Mouse (Mus musculus) lung, embryonic 14.5 days (tissue): Measurements from ENCODE around the gene Ifna9. TPM values are rescaled to one million over a fixed set of nuclear protein-coding genes. Genes with fewer than 3 reads are reported as not detected.
"Not testable (repeated sequence)": the region's sequence is repeated elsewhere in the genome, so short reads cannot be mapped to it uniquely, and the experiment has no call there.

ENCODE experiments used
- ATAC-seq: fragments of 200-750 bp; cut with Nextera tagmentation; 2 replicates; pipeline ENCODE4 v1.8.0; 2017; ENCODE audit warnings: mild to moderate bottlenecking, moderate TSS enrichment, moderate library complexity; ENCODE audit not compliant: insufficient read depth
- DNase-seq: peaks from one replicate; pipeline ENCODE4 v3.0.0-alpha.2; 2015
- H3K27ac ChIP-seq: fragments of 300-500 bp; sonication (generic); 2 replicates; pipeline ENCODE4 v1.5.1; 2014; ENCODE audit warnings: low read depth, mild to moderate bottlenecking, moderate library complexity
- H3K27me3 ChIP-seq: fragments of 300-500 bp; sonication (generic); 2 replicates; pipeline ENCODE4 v1.6.1; 2014; ENCODE audit warnings: low read length, control low read depth; ENCODE audit not compliant: insufficient read depth
- H3K36me3 ChIP-seq: fragments of 300-500 bp; sonication (generic); 2 replicates; pipeline ENCODE4 v1.6.1; 2014; ENCODE audit warnings: control low read depth; ENCODE audit not compliant: insufficient read depth
- H3K4me1 ChIP-seq: fragments of 300-500 bp; sonication (generic); 2 replicates; pipeline ENCODE4 v1.6.1; 2014; ENCODE audit warnings: antibody characterized with exemption, control low read depth; ENCODE audit not compliant: insufficient read depth
- H3K4me2 ChIP-seq: fragments of 300-500 bp; sonication (generic); 2 replicates; pipeline ENCODE4 v1.6.1; 2014; ENCODE audit warnings: mild to moderate bottlenecking
- H3K4me3 ChIP-seq: fragments of 300-500 bp; sonication (generic); 2 replicates; pipeline ENCODE4 v1.5.1; 2014; ENCODE audit warnings: low read depth, low read length
- H3K9ac ChIP-seq: fragments of 300-500 bp; sonication (generic); 2 replicates; pipeline ENCODE4 v1.6.1; 2014
- H3K9me3 ChIP-seq: fragments of 300-500 bp; sonication (generic); 2 replicates; pipeline ENCODE4 v1.6.1; 2016; ENCODE audit warnings: low read depth, low read length, control low read depth
- CTCF ChIP-seq: IDR thresholded peaks from 2 replicates; pipeline ENCODE4 v1.5.1; 2016; ENCODE audit warnings: antibody characterized with exemption, low read depth
- whole genome bisulfite sequencing: fragments of 180-500 bp; shearing (Covaris S2); extraction: QIAGEN DNeasy Blood & Tissue Kit; methylation state at CpG from one replicate; pipeline ENCODE4 v1.1.7; 2014; 5-methylcytosine and 5-hydroxymethylcytosine counted together
- polyA plus RNA-seq: library from polyadenylated mRNA; unstranded; fragments of >200 nt; fragmentation: Nextera tagmentation; extraction: Ambion mirVana; gene quantifications from 2 replicates; pipeline ENCODE4 v1.2.1, GENCODE M21; 2014

The Ifna9 gene
- polyA plus RNA-seq: not detected in 2 replicates

DNA sequence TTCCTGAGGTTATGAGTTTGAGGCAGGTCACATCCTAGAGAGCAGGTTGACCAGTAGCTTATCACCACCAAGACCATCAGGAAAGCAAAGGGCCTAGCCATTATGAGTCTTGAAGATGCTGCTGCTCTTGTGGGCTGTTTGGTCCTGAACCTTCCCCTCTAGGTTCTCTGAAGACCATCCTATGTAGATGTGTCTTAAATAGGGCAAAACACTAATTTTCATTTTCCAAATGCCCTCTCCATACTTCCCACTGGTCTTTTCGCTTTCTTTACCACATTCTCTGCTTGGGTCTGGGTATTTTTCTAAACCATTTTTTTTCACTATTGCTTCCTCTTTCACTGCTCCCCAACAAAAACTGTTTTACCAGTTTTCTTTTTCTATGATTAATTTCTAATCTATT lies at the start of gene Ifna9:
Ifna9 (minus strand) TSS at position 101 of the 400 bp plus-strand sequence.
- no peaks in the 10 kb centered on the region for H3K4me1 ChIP-seq
- no peaks in the 10 kb centered on the region for H3K9me3 ChIP-seq
- WGBS: 79% methylated on average over 1 of the region's 1 CpGs
- H3K9ac ChIP-seq: no peak within 1 kb of the TSS
- H3K27ac ChIP-seq: no peak within 1 kb of the TSS
- H3K27me3 ChIP-seq: no peaks in the 10 kb centered on the region
- TF ChIP-seq CTCF: no peak
- DNase-seq: no peak
- no peaks in the 10 kb centered on the region for H3K36me3 ChIP-seq
- no peak within 1 kb of the TSS for H3K4me3 ChIP-seq
- no peak within 1 kb of the TSS for H3K4me2 ChIP-seq
- ATAC-seq: no peak

DNA sequence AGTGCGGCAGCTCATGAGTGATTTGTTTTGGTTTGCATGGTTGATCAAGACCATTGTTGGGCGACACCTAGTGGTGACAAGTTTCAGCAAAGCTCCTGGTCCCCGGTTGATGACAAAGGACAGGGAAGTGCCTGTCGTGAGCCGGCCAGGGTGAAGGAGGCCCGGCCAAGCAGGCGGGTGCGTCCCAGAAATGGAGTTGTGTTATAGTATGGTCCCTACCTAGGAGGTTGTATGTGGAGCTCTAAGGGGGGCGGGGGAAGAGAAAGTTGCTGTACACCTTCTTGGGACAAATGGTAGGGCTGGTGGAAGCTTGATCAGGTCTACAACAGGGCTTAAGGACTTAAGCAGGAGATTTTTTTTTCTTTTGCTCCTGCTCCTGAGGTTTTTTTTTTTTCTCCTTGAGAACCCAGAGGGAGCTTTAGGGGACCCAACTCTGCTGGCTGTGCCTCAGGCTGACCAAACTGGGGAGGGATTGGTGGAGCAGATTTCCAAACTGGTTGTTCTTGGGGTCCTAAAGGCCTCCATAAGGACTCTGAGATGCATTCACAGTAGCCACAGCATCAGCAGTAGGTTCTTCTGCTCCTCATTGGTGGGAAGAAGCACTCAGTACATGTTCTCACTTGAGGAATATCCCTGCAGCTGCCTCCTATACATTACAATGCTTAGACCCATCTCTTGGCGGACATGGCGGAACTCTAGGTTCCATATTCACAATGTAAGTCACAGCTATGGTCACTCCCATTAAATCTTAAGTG lies 49.1 kb upstream of the Ifna9 start:
- Histone ChIP-seq H3K27me3 (no peaks in the 10 kb centered on the region), H3K4me1 (no peaks in the 10 kb centered on the region)
- ATAC-seq: peak; percentile 94

DNA sequence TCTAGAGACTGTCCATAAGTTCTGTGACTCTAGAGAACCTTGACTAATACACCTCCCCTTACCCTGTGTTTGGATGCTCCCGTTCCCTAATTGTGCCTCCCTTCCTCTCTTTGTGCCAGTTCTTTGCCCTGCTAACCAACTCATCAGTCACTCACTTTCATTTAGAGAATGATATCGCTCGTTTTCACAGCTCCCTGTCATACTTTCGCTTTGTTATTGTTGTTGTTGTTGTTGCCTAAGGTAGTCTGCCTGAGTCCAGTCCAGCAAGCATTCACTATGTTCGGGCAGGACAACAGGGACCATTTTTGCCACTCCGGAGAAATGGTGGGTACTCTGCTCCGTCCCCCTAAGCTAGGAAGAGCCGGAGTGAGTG lies 48.5 kb upstream of the Ifna9 start:
- Histone ChIP-seq H3K4me2 (peak overlapping the region; percentile 59), H3K9ac (no peak overlapping the region), H3K4me3 (peak overlapping the region; percentile 36), H3K36me3 (no peaks in the 10 kb centered on the region), H3K9me3 (no peaks in the 10 kb centered on the region), H3K4me1 (no peaks in the 10 kb centered on the region), H3K27me3 (no peaks in the 10 kb centered on the region), H3K27ac (no peak overlapping the region)
- 59% methylated on average over 8 of the region's 8 CpGs for WGBS
- ATAC-seq (no peak), DNase-seq (no peak)
- no peak for TF ChIP-seq CTCF

More for the DNA sequence above, 49.1 kb upstream of the Ifna9 start:
- WGBS: 18% methylated on average over 11 of the region's 11 CpGs
- H3K27ac ChIP-seq: no peak overlapping the region; the same call in 1 of the 2 replicates
- H3K9ac ChIP-seq: no peak overlapping the region
- TF ChIP-seq CTCF: peak; percentile 84
- peak; percentile 100 for DNase-seq
- peak overlapping the region; percentile 36 for H3K4me3 ChIP-seq
- H3K36me3 ChIP-seq: no peaks in the 10 kb centered on the region
- H3K4me2 ChIP-seq: peak overlapping the region; percentile 59
- H3K9me3 ChIP-seq: no peaks in the 10 kb centered on the region

DNA sequence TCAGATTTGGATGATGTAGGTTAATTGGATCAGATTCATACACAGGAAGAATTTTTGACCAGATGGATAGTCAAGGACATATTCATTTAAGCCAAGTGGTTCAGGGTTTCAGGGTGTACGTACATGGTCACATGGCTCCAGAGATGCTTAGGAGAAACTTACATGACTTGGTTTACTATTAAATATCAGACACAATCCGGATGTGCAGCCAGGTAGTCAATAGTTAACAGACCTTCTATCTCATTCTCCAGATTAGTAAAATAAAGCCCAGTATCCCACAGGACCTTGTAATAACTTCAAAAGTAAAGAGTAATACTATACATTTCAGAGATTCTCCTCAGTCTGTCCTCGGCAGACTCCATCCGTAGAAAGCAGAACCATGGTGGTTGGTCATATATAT lies 42.1 kb upstream of the Ifna9 start, which contains the start of gene C87499:
C87499 (minus strand) TSS at position 101 of the 400 bp plus-strand sequence.
- Histone ChIP-seq H3K9me3 (no peaks in the 10 kb centered on the region), H3K27ac (no peak within 1 kb of the TSS), H3K27me3 (no peaks in the 10 kb centered on the region), H3K4me2 (no peak within 1 kb of the TSS), H3K4me3 (no peak within 1 kb of the TSS), H3K9ac (no peak within 1 kb of the TSS), H3K36me3 (no peaks in the 10 kb centered on the region), H3K4me1 (no peaks in the 10 kb centered on the region)
- TF ChIP-seq CTCF: no peak
- no peak for ATAC-seq
- DNase-seq: no peak
- WGBS: 89% methylated on average over 4 of the region's 4 CpGs

DNA sequence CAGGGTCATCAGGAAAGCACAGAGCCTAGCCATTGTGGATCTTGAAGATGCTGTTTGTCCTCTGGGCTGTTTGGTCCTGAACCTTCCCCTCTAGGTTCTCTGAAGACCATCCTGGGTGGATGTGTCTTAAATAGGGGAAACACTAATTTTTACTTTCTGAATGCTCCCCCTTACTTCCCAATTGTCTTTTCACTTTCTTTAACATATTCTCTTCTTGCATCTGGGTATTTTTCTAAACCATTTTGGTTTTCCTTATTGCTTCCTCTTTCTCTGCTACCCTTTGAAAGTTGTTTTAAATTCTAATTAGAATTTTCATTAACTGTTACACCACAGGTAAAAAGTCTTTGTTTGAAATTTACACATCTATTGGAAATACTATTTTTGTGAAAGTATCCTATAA lies 11.1 kb upstream of the Ifna9 start, which contains the start of gene Ifna12:
Ifna12 (minus strand) TSS at position 101 of the 400 bp plus-strand sequence.
- Histone ChIP-seq H3K4me1 (no peaks in the 10 kb centered on the region), H3K4me3 (no peak within 1 kb of the TSS), H3K4me2 (no peak within 1 kb of the TSS), H3K27ac (no peak within 1 kb of the TSS), H3K9ac (no peak within 1 kb of the TSS), H3K9me3 (no peaks in the 10 kb centered on the region), H3K36me3 (no peaks in the 10 kb centered on the region), H3K27me3 (no peaks in the 10 kb centered on the region)
- ATAC-seq (no peak), DNase-seq (no peak)
- no peak for TF ChIP-seq CTCF

DNA sequence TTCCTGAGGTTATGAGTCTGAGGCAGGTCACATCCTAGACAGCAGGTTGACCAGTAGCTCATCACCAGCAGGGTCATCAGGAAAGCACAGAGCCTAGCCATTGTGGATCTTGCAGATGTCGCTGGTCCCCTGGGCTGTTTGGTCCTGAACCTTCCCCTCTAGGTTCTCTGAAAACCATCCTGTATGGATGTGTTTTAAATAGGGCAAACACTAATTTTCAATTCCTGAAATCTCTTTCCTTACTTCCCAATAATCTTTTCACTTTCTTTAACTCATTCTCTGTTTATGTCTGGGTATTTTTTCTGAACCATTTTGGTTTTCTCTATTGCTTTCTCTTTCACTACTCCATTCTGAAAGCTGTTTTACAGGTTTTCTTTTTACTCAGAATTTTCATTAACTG lies 20.5 kb downstream of the Ifna9 start, which contains the start of gene Ifna14:
Ifna14 (minus strand) TSS at position 101 of the 400 bp plus-strand sequence.
- 75% methylated on average over 1 of the region's 1 CpGs for WGBS
- Histone ChIP-seq H3K4me3 (no peak within 1 kb of the TSS), H3K4me1 (no peaks in the 10 kb centered on the region), H3K36me3 (no peaks in the 10 kb centered on the region), H3K4me2 (no peak within 1 kb of the TSS), H3K27me3 (no peaks in the 10 kb centered on the region), H3K9ac (no peak within 1 kb of the TSS), H3K27ac (no peak within 1 kb of the TSS), H3K9me3 (no peaks in the 10 kb centered on the region)
- DNase-seq: no peak
- ATAC-seq: no peak
- no peak for TF ChIP-seq CTCF

DNA sequence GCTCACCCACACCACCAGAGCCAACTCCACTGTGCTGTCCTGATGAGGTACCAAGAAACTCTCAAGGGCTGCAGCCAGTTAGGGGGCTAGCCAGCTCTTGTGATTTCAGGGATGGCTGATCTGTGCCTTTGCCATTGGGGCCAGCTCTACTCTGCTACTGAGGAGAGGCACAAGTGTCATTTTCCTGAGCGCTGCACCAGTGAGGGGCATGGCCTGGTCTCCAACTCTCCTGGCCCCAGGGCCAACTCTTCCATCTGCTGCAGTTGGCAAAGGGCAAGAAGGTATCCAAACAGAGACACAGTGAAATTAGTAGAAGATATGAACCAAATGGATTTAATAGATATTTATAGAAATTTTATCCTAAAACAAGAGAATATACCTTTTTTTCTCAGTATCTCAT lies 30.4 kb downstream of the Ifna9 start:
- Histone ChIP-seq H3K36me3 (no peaks in the 10 kb centered on the region), H3K4me3 (no peak overlapping the region), H3K27me3 (no peaks in the 10 kb centered on the region), H3K9me3 (no peaks in the 10 kb centered on the region), H3K27ac (no peak overlapping the region), H3K9ac (no peak overlapping the region), H3K4me2 (no peak overlapping the region), H3K4me1 (no peaks in the 10 kb centered on the region)
- ATAC-seq (no peak), DNase-seq (no peak)
- no peak for TF ChIP-seq CTCF
- 89% methylated on average over 1 of the region's 1 CpGs for WGBS

DNA sequence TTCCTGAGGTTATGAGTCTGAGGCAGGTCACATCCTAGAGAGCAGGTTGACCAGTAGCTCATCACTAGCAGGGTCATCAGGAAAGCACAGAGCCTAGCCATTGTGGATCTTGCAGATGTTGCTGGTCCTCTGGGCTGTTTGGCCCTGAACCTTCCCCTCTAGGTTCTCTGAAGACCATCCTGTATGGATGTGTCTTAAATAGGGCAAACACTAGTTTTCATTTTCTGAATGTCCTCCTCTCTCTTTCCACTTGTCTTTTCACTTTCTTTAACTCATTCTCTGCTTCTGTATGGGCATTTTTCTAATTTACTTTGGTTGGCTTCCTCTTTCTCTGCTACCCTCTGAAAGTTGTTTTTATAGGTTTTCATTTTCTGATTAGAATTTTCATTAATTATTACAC lies 34.0 kb downstream of the Ifna9 start, which contains the start of gene Ifna15:
Ifna15 (minus strand) TSS at position 101 of the 400 bp plus-strand sequence.
- H3K27ac ChIP-seq, H3K4me3 ChIP-seq, H3K4me2 ChIP-seq, H3K9me3 ChIP-seq, DNase-seq, H3K27me3 ChIP-seq, H3K9ac ChIP-seq, H3K36me3 ChIP-seq, H3K4me1 ChIP-seq, ATAC-seq: not testable (repeated sequence)
